Mouse (Mus musculus) embryonic facial prominence, embryonic 10.5 days (tissue): Measurements from ENCODE around the gene Gm43720. TPM values are rescaled to one million over a fixed set of nuclear protein-coding genes. Genes with fewer than 3 reads are reported as not detected.
A peak's percentile ranks its signal among the peaks of the same experiment; 100 is the strongest.

Experiments used
- DNase-seq: peaks from one replicate; pipeline ENCODE4 v3.0.0-alpha.2; 2017; ENCODE audit warnings: low spot score
- H3K27ac ChIP-seq: fragments of 300-500 bp; sonication (generic); replicated peaks from 2 replicates; pipeline ENCODE4 v1.5.1; 2016; ENCODE audit warnings: mild to moderate bottlenecking
- H3K27me3 ChIP-seq: fragments of 300-500 bp; sonication (generic); replicated peaks from 2 replicates; pipeline ENCODE4 v1.6.1; 2016; ENCODE audit warnings: low read depth, mild to moderate bottlenecking; ENCODE audit not compliant: poor library complexity, severe bottlenecking
- H3K36me3 ChIP-seq: fragments of 300-500 bp; sonication (generic); replicated peaks from 2 replicates; pipeline ENCODE4 v1.6.1; 2016; ENCODE audit warnings: mild to moderate bottlenecking, moderate library complexity
- H3K4me1 ChIP-seq: fragments of 300-500 bp; sonication (generic); 2 replicates; pipeline ENCODE4 v1.6.1; 2016
- H3K4me3 ChIP-seq: fragments of 300-500 bp; sonication (generic); 2 replicates; pipeline ENCODE4 v1.5.1; 2016; ENCODE audit warnings: mild to moderate bottlenecking, moderate library complexity
- H3K9me3 ChIP-seq: fragments of 300-500 bp; sonication (generic); 2 replicates; pipeline ENCODE4 v1.6.1; 2016; ENCODE audit warnings: mild to moderate bottlenecking
- WGBS: fragments of 180-500 bp; shearing (Covaris S2); methylation state at CpG from one replicate; pipeline ENCODE4 v1.1.7; 2016; 5-methylcytosine and 5-hydroxymethylcytosine counted together
- polyA plus RNA-seq: library from polyadenylated mRNA; unstranded; fragments of >200 nt; fragmentation: Nextera tagmentation; extraction: Ambion mirVana; gene quantifications from 2 replicates; pipeline ENCODE4 v1.2.1, GENCODE M21; 2016

Gm43720 gene
- polyA plus RNA-seq, 1 experiment from 2014 or later: 0.11 TPM

- DNase-seq: no peak
- H3K27me3 ChIP-seq: peaks cover 25% of the 10 kb centered on the region
- no peak overlapping the region for H3K4me3 ChIP-seq
- 66% methylated on average over 8 of the region's 8 CpGs for WGBS
- no peak overlapping the region for H3K27ac ChIP-seq
- peaks cover 82% of the 10 kb centered on the region for H3K4me1 ChIP-seq
- H3K9me3 ChIP-seq: no peaks in the 10 kb centered on the region
- peaks cover 50% of the 10 kb centered on the region for H3K36me3 ChIP-seq
These were observed 5.6 kb downstream of the Gm43720 start for GRCm38 (mm10) chr5:138274186-138274585.

GRCm38 (mm10) chr5:138272409-138272923 lies 7.3 kb downstream of the Gm43720 start, which contains the start of gene Gal3st4:
Gal3st4 (minus strand) TSS chr5:138272840.
- no peaks in the 10 kb centered on the region for H3K9me3 ChIP-seq
- WGBS: 1% methylated on average over 12 of the region's 12 CpGs
- H3K27ac ChIP-seq: peak within 1 kb of the TSS; percentile 83
- peaks cover 66% of the 10 kb centered on the region for H3K4me1 ChIP-seq
- peaks cover 38% of the 10 kb centered on the region for H3K36me3 ChIP-seq
- DNase-seq: peak; percentile 74
- peak within 1 kb of the TSS; percentile 50 for H3K4me3 ChIP-seq
- peaks cover 25% of the 10 kb centered on the region for H3K27me3 ChIP-seq

- no peak overlapping the region for H3K27ac ChIP-seq
- peak overlapping the region; percentile 50; the same call in 1 of the 2 replicates for H3K4me3 ChIP-seq
- no peaks in the 10 kb centered on the region for H3K9me3 ChIP-seq
- no peak for DNase-seq
- peaks cover 54% of the 10 kb centered on the region for H3K4me1 ChIP-seq
- H3K27me3 ChIP-seq: peaks cover 22% of the 10 kb centered on the region
- 53% methylated on average over 3 of the region's 3 CpGs for WGBS
- H3K36me3 ChIP-seq: peaks cover 35% of the 10 kb centered on the region
These were observed 8.5 kb downstream of the Gm43720 start for GRCm38 (mm10) chr5:138271232-138271631.

GRCm38 (mm10) chr5:138268980-138269379 lies 10.8 kb downstream of the Gm43720 start:
- Histone ChIP-seq H3K36me3 (peaks cover 21% of the 10 kb centered on the region), H3K9me3 (no peaks in the 10 kb centered on the region), H3K27me3 (peaks cover 15% of the 10 kb centered on the region), H3K4me1 (peaks cover 39% of the 10 kb centered on the region), H3K27ac (no peak overlapping the region), H3K4me3 (no peak overlapping the region)
- DNase-seq: no peak
- WGBS: 81% methylated on average over 4 of the region's 4 CpGs

- WGBS: 83% methylated on average over 3 of the region's 3 CpGs
- H3K4me1 ChIP-seq: peaks cover 35% of the 10 kb centered on the region
- no peak overlapping the region for H3K27ac ChIP-seq
- H3K9me3 ChIP-seq: no peaks in the 10 kb centered on the region
- H3K27me3 ChIP-seq: peaks cover 15% of the 10 kb centered on the region
- DNase-seq: peak; percentile 2
- peaks cover 23% of the 10 kb centered on the region for H3K36me3 ChIP-seq
- no peak overlapping the region for H3K4me3 ChIP-seq
These were observed 12.6 kb downstream of the Gm43720 start for GRCm38 (mm10) chr5:138267114-138267513.

- 95% methylated on average over 4 of the region's 4 CpGs for WGBS
- H3K27me3 ChIP-seq: peaks cover 2% of the 10 kb centered on the region; the same call in 1 of the 2 replicates
These were observed 14.0 kb downstream of the Gm43720 start for GRCm38 (mm10) chr5:138265712-138266111.

GRCm38 (mm10) chr5:138264207-138264578 lies 15.6 kb downstream of the Gm43720 start:
- H3K9me3 ChIP-seq: no peaks in the 10 kb centered on the region
- H3K27ac ChIP-seq: peak overlapping the region; percentile 89
- peak overlapping the region; percentile 87 for H3K4me3 ChIP-seq
- peaks cover 52% of the 10 kb centered on the region for H3K36me3 ChIP-seq
- H3K4me1 ChIP-seq: peaks cover 30% of the 10 kb centered on the region
- WGBS: 15% methylated on average over 6 of the region's 6 CpGs
- H3K27me3 ChIP-seq: no peaks in the 10 kb centered on the region
- peak; percentile 7 for DNase-seq

More at GRCm38 (mm10) chr5:138265712-138266111, 14.0 kb downstream of the Gm43720 start:
- Histone ChIP-seq H3K4me1 (peaks cover 30% of the 10 kb centered on the region), H3K27ac (no peak overlapping the region), H3K36me3 (peaks cover 37% of the 10 kb centered on the region), H3K4me3 (no peak overlapping the region), H3K9me3 (no peaks in the 10 kb centered on the region)
- no peak for DNase-seq

GRCm38 (mm10) chr5:138263260-138264206 lies 16.2 kb downstream of the Gm43720 start, which contains the start of gene BC037034:
BC037034 (minus strand) TSS chr5:138264033.
- Histone ChIP-seq H3K4me3 (peak within 1 kb of the TSS; percentile 87), H3K9me3 (no peaks in the 10 kb centered on the region), H3K27me3 (no peaks in the 10 kb centered on the region), H3K4me1 (peaks cover 30% of the 10 kb centered on the region), H3K27ac (peak within 1 kb of the TSS; percentile 89), H3K36me3 (peaks cover 59% of the 10 kb centered on the region)
- whole genome bisulfite sequencing: under 1% methylated on average over 70 of the region's 71 CpGs
- peak; percentile 92 for DNase-seq

- H3K27ac ChIP-seq: peak overlapping the region; percentile 89; the same call in 1 of the 2 replicates
These were observed 17.0 kb downstream of the Gm43720 start for GRCm38 (mm10) chr5:138262582-138263240.

GRCm38 (mm10) chr5:138262001-138262400 lies 17.8 kb downstream of the Gm43720 start:
- Histone ChIP-seq H3K9me3 (no peaks in the 10 kb centered on the region), H3K4me1 (peaks cover 30% of the 10 kb centered on the region), H3K36me3 (peaks cover 63% of the 10 kb centered on the region), H3K27me3 (no peaks in the 10 kb centered on the region), H3K27ac (no peak overlapping the region), H3K4me3 (peak overlapping the region; percentile 87; the same call in 1 of the 2 replicates)
- no peak for DNase-seq
- 71% methylated on average over 4 of the region's 4 CpGs for whole genome bisulfite sequencing

More at GRCm38 (mm10) chr5:138262582-138263240, 17.0 kb downstream of the Gm43720 start:
- H3K36me3 ChIP-seq: peaks cover 65% of the 10 kb centered on the region
- H3K27me3 ChIP-seq: no peaks in the 10 kb centered on the region
- WGBS: 67% methylated on average over 18 of the region's 18 CpGs
- H3K9me3 ChIP-seq: no peaks in the 10 kb centered on the region
- H3K4me3 ChIP-seq: peak overlapping the region; percentile 87
- DNase-seq: no peak
- peaks cover 30% of the 10 kb centered on the region for H3K4me1 ChIP-seq

GRCm38 (mm10) chr5:138260834-138261233 lies 18.9 kb downstream of the Gm43720 start:
- Histone ChIP-seq H3K4me3 (no peak overlapping the region), H3K36me3 (peaks cover 52% of the 10 kb centered on the region), H3K4me1 (peaks cover 37% of the 10 kb centered on the region), H3K27ac (no peak overlapping the region), H3K9me3 (no peaks in the 10 kb centered on the region), H3K27me3 (no peaks in the 10 kb centered on the region)
- 87% methylated on average over 11 of the region's 11 CpGs for WGBS
- DNase-seq: no peak

- Histone ChIP-seq H3K36me3 (peaks cover 47% of the 10 kb centered on the region), H3K27me3 (no peaks in the 10 kb centered on the region)
- DNase-seq: no peak
These were observed 19.7 kb downstream of the Gm43720 start for GRCm38 (mm10) chr5:138260051-138260450.

More at GRCm38 (mm10) chr5:138260051-138260450, 19.7 kb downstream of the Gm43720 start:
- no peaks in the 10 kb centered on the region for H3K9me3 ChIP-seq
- H3K4me3 ChIP-seq: no peak overlapping the region
- 75% methylated on average over 10 of the region's 10 CpGs for WGBS
- peaks cover 40% of the 10 kb centered on the region for H3K4me1 ChIP-seq
- H3K27ac ChIP-seq: no peak overlapping the region
